Mouse (Mus musculus) bone marrow macrophage, adult 2 months (primary cell): Measurements from ENCODE around the gene Mettl8.

Experiments
- CTCF ChIP-seq: IDR thresholded peaks from 2 replicates; pipeline ENCODE4 v1.5.1; 2012; ENCODE audit warnings: low read depth, mild to moderate bottlenecking, low read length, moderate library complexity
- POLR2A ChIP-seq: IDR thresholded peaks from 2 replicates; pipeline ENCODE4 v1.6.1; 2012; ENCODE audit warnings: mild to moderate bottlenecking, low read depth, low read length, borderline replicate concordance

GRCm38 (mm10) chr2:71046751-71047320 is 8.5 kb downstream of the Mettl8 start:
- TF ChIP-seq CTCF: no peak
- no peak for TF ChIP-seq POLR2A
